Mouse (Mus musculus) lung, embryonic 15.5 days (tissue): ENCODE results near the gene Cxcl16. TPM values are rescaled to one million over a fixed set of nuclear protein-coding genes. Genes with fewer than 3 reads are reported as not detected.

Source experiments
- ATAC-seq: fragments of 200-750 bp; cut with Nextera tagmentation; 2 replicates; pipeline ENCODE4 v1.8.0; 2017; ENCODE audit warnings: moderate number of reproducible peaks, borderline replicate concordance; ENCODE audit not compliant: low FRiP score, low TSS enrichment; ENCODE audit errors: extremely low read depth
- H3K27ac ChIP-seq: fragments of 300-500 bp; sonication (generic); 2 replicates; pipeline ENCODE4 v1.5.1; 2015; ENCODE audit warnings: moderate library complexity, mild to moderate bottlenecking, inconsistent platforms
- H3K27me3 ChIP-seq: fragments of 300-500 bp; sonication (generic); 2 replicates; pipeline ENCODE4 v1.6.1; 2015; ENCODE audit warnings: inconsistent platforms
- H3K36me3 ChIP-seq: fragments of 300-500 bp; sonication (generic); 2 replicates; pipeline ENCODE4 v1.6.1; 2015; ENCODE audit warnings: inconsistent platforms
- H3K4me1 ChIP-seq: fragments of 300-500 bp; sonication (generic); 2 replicates; pipeline ENCODE4 v1.6.1; 2015; ENCODE audit warnings: inconsistent platforms
- H3K4me2 ChIP-seq: fragments of 300-500 bp; sonication (generic); 2 replicates; pipeline ENCODE4 v1.6.1; 2015; ENCODE audit warnings: inconsistent platforms, mild to moderate bottlenecking, moderate library complexity
- H3K4me3 ChIP-seq: fragments of 300-500 bp; sonication (generic); 2 replicates; pipeline ENCODE4 v1.5.1; 2015; ENCODE audit warnings: mild to moderate bottlenecking, inconsistent platforms
- H3K9ac ChIP-seq: fragments of 300-500 bp; sonication (generic); 2 replicates; pipeline ENCODE4 v1.6.1; 2015; ENCODE audit warnings: inconsistent platforms
- H3K9me3 ChIP-seq: fragments of 300-500 bp; sonication (generic); 2 replicates; pipeline ENCODE4 v1.6.1; 2016; ENCODE audit warnings: inconsistent platforms
- WGBS: fragments of 180-500 bp; shearing (Covaris S2); methylation state at CpG from one replicate; pipeline ENCODE4 v1.1.7; 2015; 5-methylcytosine and 5-hydroxymethylcytosine counted together
- polyA plus RNA-seq: library from polyadenylated mRNA; unstranded; fragments of >200 nt; fragmentation: Nextera tagmentation; extraction: Ambion mirVana; gene quantifications from 2 replicates; pipeline ENCODE4 v1.2.1, GENCODE M21; 2015

The Cxcl16 gene
- polyA plus RNA-seq, 1 experiment from 2014 or later: 7.3 TPM

DNA sequence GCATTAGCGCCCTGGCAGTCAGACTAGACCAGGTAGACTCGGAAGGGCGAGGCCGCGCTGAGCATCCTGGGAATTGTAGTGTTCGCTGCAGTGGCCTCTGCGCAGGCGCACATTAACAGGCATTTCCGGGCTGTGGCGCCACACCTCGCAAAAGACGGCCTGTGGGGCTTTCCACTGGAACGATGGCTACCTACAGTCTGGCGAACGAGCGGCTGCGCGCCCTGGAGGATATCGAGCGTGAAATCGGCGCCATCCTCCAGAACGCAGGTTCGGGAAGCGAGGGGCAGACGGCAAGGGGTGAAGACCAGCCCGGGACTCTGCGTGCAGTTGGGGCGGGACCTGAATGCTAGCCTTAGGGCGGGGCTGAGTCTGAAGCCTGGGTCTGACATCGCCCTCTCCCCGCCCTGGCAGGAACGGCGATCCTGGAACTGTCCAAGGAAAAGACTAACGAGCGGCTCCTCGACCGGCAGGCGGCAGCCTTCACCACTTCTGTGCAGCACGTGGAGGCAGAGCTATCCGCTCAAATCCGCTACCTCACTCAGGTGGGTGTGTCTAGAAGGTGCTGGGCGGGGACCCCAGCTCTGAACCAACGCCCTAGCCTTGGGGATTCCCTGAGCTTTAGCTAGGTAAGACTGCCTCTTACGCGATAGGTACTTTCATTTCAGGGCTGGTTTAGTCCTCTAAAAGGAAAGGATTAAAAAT lies 7.8 kb downstream of the Cxcl16 start, which contains the start of gene Med11:
Gene Med11, plus strand, starts transcription at position 123 of the 702 bp plus-strand sequence.
- ATAC-seq: peak; percentile 99
- Histone ChIP-seq H3K27me3 (no peaks in the 10 kb centered on the region), H3K4me3 (peak within 1 kb of the TSS; percentile 75), H3K9ac (peak within 1 kb of the TSS; percentile 89), H3K4me1 (peaks cover 17% of the 10 kb centered on the region; the same call in 1 of the 2 replicates), H3K36me3 (no peaks in the 10 kb centered on the region), H3K4me2 (peak within 1 kb of the TSS; percentile 81), H3K9me3 (no peaks in the 10 kb centered on the region), H3K27ac (peak within 1 kb of the TSS; percentile 99)
- under 1% methylated on average over 46 of the region's 46 CpGs for WGBS

DNA sequence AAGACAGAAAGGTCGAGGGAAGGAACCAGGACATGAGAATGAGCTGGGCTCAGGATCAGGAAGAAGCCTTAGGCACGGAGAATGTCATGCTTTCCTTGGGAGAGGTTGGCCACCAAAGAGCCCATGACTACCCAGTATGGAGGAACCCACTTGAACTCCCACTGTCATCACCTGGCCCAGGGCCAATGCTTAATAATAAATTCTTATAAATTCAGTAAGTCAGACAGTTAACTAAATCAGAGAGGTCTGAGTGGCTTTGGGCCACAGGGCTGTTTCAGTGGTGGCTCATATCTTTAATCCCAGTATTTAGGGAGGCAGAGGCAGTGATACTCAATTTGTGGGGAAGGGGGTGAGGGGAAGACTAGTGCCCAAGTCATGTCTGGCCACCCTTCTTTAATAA lies 8.9 kb downstream of the Cxcl16 start:
- no peak overlapping the region for H3K4me3 ChIP-seq
- ATAC-seq: no peak
- H3K27me3 ChIP-seq: no peaks in the 10 kb centered on the region
- WGBS: 78% methylated on average over 2 of the region's 2 CpGs
- peaks cover 17% of the 10 kb centered on the region; the same call in 1 of the 2 replicates for H3K4me1 ChIP-seq
- H3K9ac ChIP-seq: no peak overlapping the region
- H3K9me3 ChIP-seq: no peaks in the 10 kb centered on the region
- no peak overlapping the region for H3K27ac ChIP-seq
- H3K36me3 ChIP-seq: no peaks in the 10 kb centered on the region
- no peak overlapping the region; the same call in 1 of the 2 replicates for H3K4me2 ChIP-seq

DNA sequence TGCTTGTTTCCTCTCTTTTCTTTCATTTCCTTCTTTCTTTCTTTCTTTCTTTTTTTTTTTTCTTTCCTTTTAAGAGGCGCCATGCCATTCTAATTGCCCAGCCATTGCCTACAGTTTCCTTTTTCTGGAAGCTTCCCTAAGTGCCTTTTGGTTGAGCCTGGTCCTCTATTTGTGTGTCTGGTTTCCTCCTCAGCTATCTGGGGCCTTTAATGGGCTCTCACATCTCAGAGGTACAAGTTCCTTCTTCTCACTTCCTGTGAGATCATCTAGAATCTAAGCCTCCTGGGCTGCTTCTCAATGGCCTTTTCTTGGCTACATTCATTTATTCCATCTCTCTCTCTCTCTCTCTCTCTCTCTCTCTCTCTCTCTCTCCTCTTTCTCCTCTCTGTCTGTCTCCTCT lies 12.4 kb downstream of the Cxcl16 start:
- H3K36me3 ChIP-seq: no peaks in the 10 kb centered on the region
- 76% methylated on average over 1 of the region's 1 CpGs for WGBS
- no peaks in the 10 kb centered on the region for H3K27me3 ChIP-seq
- H3K9ac ChIP-seq: no peak overlapping the region
- no peak for ATAC-seq
- peaks cover 7% of the 10 kb centered on the region; the same call in 1 of the 2 replicates for H3K4me1 ChIP-seq
- no peaks in the 10 kb centered on the region for H3K9me3 ChIP-seq
- no peak overlapping the region for H3K27ac ChIP-seq
- H3K4me3 ChIP-seq: no peak overlapping the region
- no peak overlapping the region for H3K4me2 ChIP-seq

DNA sequence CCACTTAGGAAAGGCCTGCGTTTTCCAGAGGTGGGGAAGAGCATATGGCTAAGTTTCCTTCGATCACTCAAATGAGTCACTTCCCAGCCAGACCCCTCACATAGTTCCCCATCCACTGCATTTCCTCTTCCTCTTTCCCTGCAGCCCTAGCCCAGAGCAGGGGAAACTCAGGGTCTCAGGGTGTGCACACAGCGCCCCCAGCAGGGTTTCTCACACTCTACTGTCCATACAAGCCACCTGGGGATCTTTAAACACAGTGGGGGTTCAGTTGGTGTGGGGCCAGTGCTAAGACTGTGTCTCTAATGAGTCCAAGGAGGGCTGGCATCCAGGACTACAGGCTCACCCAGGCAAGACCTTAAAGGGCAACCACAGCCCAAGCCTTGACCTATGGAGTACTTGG lies 13.0 kb downstream of the Cxcl16 start:
- H3K4me2 ChIP-seq: no peak overlapping the region
- 31% methylated on average over 3 of the region's 3 CpGs for WGBS
- no peak overlapping the region for H3K27ac ChIP-seq
- ATAC-seq: no peak
- H3K4me3 ChIP-seq: no peak overlapping the region
- H3K36me3 ChIP-seq: no peaks in the 10 kb centered on the region
- H3K4me1 ChIP-seq: peaks cover 5% of the 10 kb centered on the region; the same call in 1 of the 2 replicates
- no peaks in the 10 kb centered on the region for H3K27me3 ChIP-seq
- no peaks in the 10 kb centered on the region for H3K9me3 ChIP-seq
- H3K9ac ChIP-seq: no peak overlapping the region

DNA sequence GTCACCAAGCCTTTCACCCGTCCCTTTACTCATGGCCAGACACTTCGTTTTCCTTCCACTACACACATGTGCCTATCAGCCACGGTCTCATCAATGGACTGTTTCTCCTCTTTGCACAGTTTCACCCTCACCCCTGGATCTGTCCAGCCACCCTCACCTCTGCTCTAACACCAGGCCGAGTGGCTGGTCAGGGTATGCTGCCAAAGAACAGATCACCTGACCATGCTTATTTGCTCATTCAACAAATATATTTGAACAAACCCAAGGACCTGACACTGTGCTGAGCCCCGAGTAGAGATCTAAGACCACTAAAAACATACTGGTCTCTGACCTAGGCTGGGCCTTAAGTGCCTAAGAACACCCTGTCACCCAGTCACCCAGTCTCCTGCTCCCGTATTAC lies 15.1 kb downstream of the Cxcl16 start:
- 47% methylated on average over 6 of the region's 6 CpGs for WGBS
- Histone ChIP-seq H3K4me1 (no peaks in the 10 kb centered on the region), H3K27ac (no peak overlapping the region), H3K9ac (no peak overlapping the region), H3K36me3 (peaks cover 10% of the 10 kb centered on the region; the same call in 1 of the 2 replicates), H3K9me3 (no peaks in the 10 kb centered on the region), H3K4me3 (no peak overlapping the region), H3K27me3 (no peaks in the 10 kb centered on the region), H3K4me2 (no peak overlapping the region)
- no peak for ATAC-seq

DNA sequence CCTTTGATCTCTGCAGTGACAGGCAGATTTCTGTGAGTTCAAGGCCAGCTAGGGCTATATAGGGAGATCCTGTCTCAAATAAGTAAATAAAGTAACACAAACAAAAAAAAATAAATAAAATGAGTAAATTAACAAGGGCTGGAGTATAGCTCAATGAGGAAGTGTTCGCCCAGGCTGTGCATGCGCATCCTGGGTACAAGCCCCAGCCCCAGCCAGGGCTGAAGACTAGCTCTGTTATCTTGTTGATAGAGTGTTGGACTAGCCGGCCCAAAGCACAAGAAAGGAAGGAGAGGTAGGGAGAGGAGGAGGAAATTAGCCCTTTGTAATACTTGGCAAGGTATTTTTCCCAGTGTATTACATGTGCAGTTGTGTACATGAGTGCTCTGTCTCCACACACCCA lies 15.8 kb downstream of the Cxcl16 start:
- H3K9ac ChIP-seq: no peak overlapping the region
- no peak for ATAC-seq
- no peaks in the 10 kb centered on the region for H3K4me1 ChIP-seq
- H3K9me3 ChIP-seq: no peaks in the 10 kb centered on the region
- no peak overlapping the region for H3K4me2 ChIP-seq
- peaks cover 15% of the 10 kb centered on the region; the same call in 1 of the 2 replicates for H3K36me3 ChIP-seq
- no peaks in the 10 kb centered on the region for H3K27me3 ChIP-seq
- WGBS: 76% methylated on average over 3 of the region's 3 CpGs
- no peak overlapping the region for H3K4me3 ChIP-seq
- no peak overlapping the region for H3K27ac ChIP-seq

DNA sequence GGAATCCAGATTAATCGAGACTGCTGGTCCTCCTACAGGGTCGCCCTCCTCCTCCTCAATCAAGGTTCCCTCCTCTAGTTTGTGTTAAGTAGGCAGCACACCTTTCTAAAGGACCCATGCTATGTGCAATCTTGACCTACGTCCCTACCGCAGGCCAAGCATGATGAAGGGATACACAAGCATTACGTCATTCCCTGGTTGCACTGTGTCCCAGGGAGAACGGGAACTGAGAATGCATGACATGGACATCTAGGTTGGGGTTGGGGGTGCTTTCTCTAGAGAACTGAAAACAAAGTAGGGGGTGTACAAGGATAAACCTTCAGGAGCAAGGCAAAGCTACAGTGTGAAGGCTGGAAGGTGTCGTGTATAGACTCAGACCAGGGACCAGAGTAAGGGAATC lies 17.9 kb downstream of the Cxcl16 start:
- no peak overlapping the region for H3K4me3 ChIP-seq
- H3K4me1 ChIP-seq: no peaks in the 10 kb centered on the region
- no peaks in the 10 kb centered on the region for H3K27me3 ChIP-seq
- no peak for ATAC-seq
- peaks cover 26% of the 10 kb centered on the region for H3K36me3 ChIP-seq
- WGBS: 87% methylated on average over 7 of the region's 7 CpGs
- H3K4me2 ChIP-seq: no peak overlapping the region
- no peak overlapping the region for H3K27ac ChIP-seq
- H3K9me3 ChIP-seq: no peaks in the 10 kb centered on the region
- H3K9ac ChIP-seq: no peak overlapping the region

DNA sequence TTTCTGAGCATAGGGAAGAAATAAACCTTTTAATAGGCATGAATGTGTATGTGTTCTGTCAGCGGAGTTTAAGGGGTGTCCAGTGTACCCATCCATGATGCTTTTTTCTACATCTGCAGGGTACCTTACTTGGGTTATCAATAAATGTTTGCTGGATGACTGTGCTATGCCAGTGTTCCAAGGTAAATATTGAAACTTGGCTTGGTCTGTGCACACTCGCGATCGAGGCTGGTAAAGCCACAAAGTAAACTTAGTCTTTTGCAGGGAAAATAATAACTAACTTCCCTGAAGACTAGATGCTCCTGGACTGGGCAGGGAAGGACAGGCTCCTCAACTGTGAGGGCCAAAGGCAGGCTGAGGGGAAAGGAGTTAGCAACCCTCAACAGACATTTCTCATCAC lies 19.1 kb downstream of the Cxcl16 start:
- 67% methylated on average over 4 of the region's 4 CpGs for WGBS
- peaks cover 26% of the 10 kb centered on the region for H3K36me3 ChIP-seq

DNA sequence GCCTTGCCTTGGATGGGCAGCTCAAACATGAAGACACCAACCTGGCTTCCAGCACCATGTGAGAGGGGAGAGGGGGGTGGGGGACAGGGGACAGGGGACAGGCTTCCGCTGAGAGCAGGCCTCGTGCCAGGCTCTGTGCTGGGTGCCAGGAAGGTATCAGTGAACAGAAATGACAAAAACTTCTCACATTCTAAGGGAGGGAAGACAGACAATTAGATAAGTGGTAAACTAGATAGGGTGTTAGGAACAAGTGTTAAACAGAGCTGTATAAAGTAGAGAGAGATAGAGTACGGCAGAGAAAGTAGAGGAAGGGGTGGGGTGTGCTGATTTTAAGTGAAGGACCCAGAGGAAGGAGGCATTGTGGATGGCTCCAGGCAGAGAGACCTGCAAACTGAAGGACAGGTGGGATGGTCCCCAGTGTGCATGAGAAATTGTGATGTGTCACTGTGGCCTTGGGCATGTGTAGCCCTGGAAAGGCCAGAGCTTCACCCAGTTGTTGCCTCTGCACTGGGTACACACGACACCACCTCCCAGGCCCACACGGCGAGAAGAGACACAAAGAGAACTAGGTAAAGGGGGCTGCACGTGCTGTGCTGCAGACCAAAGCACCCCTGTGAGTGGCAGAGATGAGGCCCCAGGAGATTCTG lies 20.9 kb downstream of the Cxcl16 start:
- H3K4me2 ChIP-seq: no peak overlapping the region
- H3K9me3 ChIP-seq: no peaks in the 10 kb centered on the region
- H3K27ac ChIP-seq: no peak overlapping the region
- no peaks in the 10 kb centered on the region for H3K27me3 ChIP-seq
- H3K4me1 ChIP-seq: peaks cover 2% of the 10 kb centered on the region; the same call in 1 of the 2 replicates
- ATAC-seq: no peak
- no peak overlapping the region for H3K4me3 ChIP-seq
- H3K9ac ChIP-seq: no peak overlapping the region
- 87% methylated on average over 7 of the region's 7 CpGs for WGBS
- peaks cover 26% of the 10 kb centered on the region for H3K36me3 ChIP-seq

More for the DNA sequence above, 19.1 kb downstream of the Cxcl16 start:
- H3K27ac ChIP-seq: no peak overlapping the region
- no peaks in the 10 kb centered on the region for H3K27me3 ChIP-seq
- no peaks in the 10 kb centered on the region for H3K9me3 ChIP-seq
- no peaks in the 10 kb centered on the region for H3K4me1 ChIP-seq
- no peak overlapping the region for H3K4me2 ChIP-seq
- no peak overlapping the region for H3K9ac ChIP-seq
- no peak overlapping the region for H3K4me3 ChIP-seq
- no peak for ATAC-seq

DNA sequence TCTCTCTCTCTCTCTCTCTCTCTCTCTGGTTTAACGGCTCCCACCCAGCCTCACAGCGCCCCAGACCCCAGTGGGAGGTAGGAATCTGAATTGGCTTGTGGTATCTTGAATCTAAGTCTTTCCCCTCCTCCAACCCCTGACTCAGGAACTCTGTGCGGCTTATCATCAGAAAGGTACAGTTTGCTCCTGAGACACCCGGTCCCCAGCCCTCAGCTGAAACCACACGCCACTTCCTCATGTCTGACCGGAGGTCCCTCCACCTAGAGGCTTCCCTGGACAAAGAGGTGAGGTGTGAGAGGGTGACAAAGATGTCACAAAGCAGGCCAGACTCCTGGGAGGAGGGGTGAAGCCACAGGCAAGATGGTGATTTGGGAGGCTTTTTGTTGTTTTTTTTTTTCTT lies 22.4 kb downstream of the Cxcl16 start:
- no peak for ATAC-seq
- WGBS: 87% methylated on average over 6 of the region's 6 CpGs
- Histone ChIP-seq H3K4me3 (no peak overlapping the region), H3K4me1 (peaks cover 12% of the 10 kb centered on the region), H3K27me3 (no peaks in the 10 kb centered on the region), H3K9me3 (no peaks in the 10 kb centered on the region), H3K9ac (no peak overlapping the region), H3K27ac (no peak overlapping the region), H3K36me3 (peaks cover 26% of the 10 kb centered on the region), H3K4me2 (no peak overlapping the region)

DNA sequence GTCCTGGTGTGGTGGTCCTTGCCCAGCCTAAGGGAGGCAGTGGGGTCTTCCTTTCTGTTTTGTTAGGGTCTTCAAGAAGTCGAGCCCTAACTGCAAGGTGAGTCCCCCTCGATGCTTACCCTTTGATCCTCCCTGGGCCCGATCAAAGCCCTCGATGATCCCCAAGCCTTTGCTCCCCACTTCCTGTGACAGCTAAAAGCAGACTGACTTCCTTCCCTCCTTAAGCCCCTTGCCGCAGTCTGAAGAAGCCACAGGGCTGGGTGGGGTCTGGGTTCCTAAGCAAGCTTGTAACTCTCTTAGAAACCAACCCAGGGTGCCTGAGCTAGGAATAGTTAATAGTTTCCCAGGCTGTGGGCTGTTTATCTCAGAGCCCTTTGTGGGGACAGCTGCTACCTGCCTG lies 24.3 kb downstream of the Cxcl16 start:
- no peak overlapping the region for H3K9ac ChIP-seq
- peaks cover 17% of the 10 kb centered on the region for H3K4me1 ChIP-seq
- H3K9me3 ChIP-seq: no peaks in the 10 kb centered on the region
- no peak for ATAC-seq
- no peak overlapping the region for H3K27ac ChIP-seq
- H3K27me3 ChIP-seq: no peaks in the 10 kb centered on the region
- H3K36me3 ChIP-seq: peaks cover 23% of the 10 kb centered on the region
- no peak overlapping the region for H3K4me2 ChIP-seq
- no peak overlapping the region for H3K4me3 ChIP-seq
- 75% methylated on average over 5 of the region's 5 CpGs for WGBS

DNA sequence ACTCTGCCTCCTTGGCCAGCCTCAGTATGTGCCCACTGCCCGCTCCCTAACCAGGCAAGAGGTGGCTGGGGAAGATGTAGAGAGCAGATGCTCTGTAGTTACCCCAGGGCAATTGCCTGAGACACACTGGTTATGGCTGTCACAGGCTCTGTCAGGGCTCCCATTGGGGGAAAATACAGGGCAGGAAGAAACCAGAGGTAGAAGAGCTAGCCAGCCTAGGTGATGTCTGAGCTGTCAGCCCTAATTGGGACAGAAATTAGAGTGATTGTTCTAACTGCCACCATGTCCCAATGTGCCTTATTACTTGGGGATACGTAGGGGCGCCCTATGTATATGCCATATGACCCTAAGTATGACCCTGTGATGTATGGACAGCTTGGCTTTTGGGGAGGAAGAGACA lies 25.8 kb downstream of the Cxcl16 start:
- no peak overlapping the region for H3K9ac ChIP-seq
- 94% methylated on average over 3 of the region's 3 CpGs for WGBS
- H3K4me1 ChIP-seq: peaks cover 17% of the 10 kb centered on the region
- H3K27me3 ChIP-seq: no peaks in the 10 kb centered on the region
- H3K4me3 ChIP-seq: no peak overlapping the region
- ATAC-seq: no peak
- H3K36me3 ChIP-seq: peaks cover 11% of the 10 kb centered on the region
- no peak overlapping the region for H3K27ac ChIP-seq
- peak overlapping the region; percentile 91 for H3K4me2 ChIP-seq
- no peaks in the 10 kb centered on the region for H3K9me3 ChIP-seq
